Mouse (Mus musculus) MEL (cell line): ENCODE results near the gene Trpm1. TPM values are rescaled to one million over a fixed set of nuclear protein-coding genes. Genes with fewer than 3 reads are reported as not detected.

Experiments used
- DNase-seq: peaks from one replicate; pipeline ENCODE4 v3.0.0; 2011; ENCODE audit warnings: low read depth, low spot score
- H3K27ac ChIP-seq: 2 replicates; pipeline ENCODE4 v1.5.1; 2012; ENCODE audit warnings: low read depth, mild to moderate bottlenecking, control low read depth, low read length, moderate library complexity; ENCODE audit not compliant: control insufficient read depth
- H3K27me3 ChIP-seq, 2 experiments: fragments of 150-350 bp in 1 of 2; sonication (generic) in 1 of 2; 2 replicates each; pipeline ENCODE4 v1.6.1; 2012; ENCODE audit warnings: low read length in 2 of 2, mild to moderate bottlenecking in 2 of 2, improper control_type of control experiment in 1 of 2, moderate library complexity in 1 of 2; ENCODE audit not compliant: insufficient read depth in 2 of 2, control insufficient read depth in 1 of 2
- H3K36me3 ChIP-seq, 2 experiments: 2 replicates each; pipeline ENCODE4 v1.6.1; 2012 to 2014; ENCODE audit warnings: low read length in 2 of 2, improper control_type of control experiment in 1 of 2, inconsistent platforms in 1 of 2, mild to moderate bottlenecking in 1 of 2; ENCODE audit not compliant: insufficient read depth in 2 of 2, control insufficient read depth in 1 of 2
- H3K4me1 ChIP-seq, 2 experiments: fragments of 150-350 bp in 1 of 2; sonication (generic) in 1 of 2; 2 replicates each; pipeline ENCODE4 v1.6.1; 2012; ENCODE audit warnings: low read length in 2 of 2, improper control_type of control experiment in 1 of 2, mild to moderate bottlenecking in 1 of 2; ENCODE audit not compliant: insufficient read depth in 2 of 2, control insufficient read depth in 1 of 2
- H3K4me3 ChIP-seq, 2 experiments: fragments of 150-350 bp in 1 of 2; sonication (generic) in 1 of 2; 2 replicates each; pipeline ENCODE4 v1.5.1; 2012; ENCODE audit warnings: low read depth in 2 of 2, low read length in 2 of 2, mild to moderate bottlenecking in 2 of 2, moderate library complexity in 2 of 2, control low read depth in 1 of 2, improper control_type of control experiment in 1 of 2; ENCODE audit not compliant: control insufficient read depth in 1 of 2, insufficient read depth in 1 of 2
- H3K79me2 ChIP-seq: 2 replicates; pipeline ENCODE4 v1.6.1; 2012; ENCODE audit warnings: mild to moderate bottlenecking, low read length, moderate library complexity; ENCODE audit not compliant: control insufficient read depth, poor library complexity, insufficient read depth
- H3K9ac ChIP-seq: 2 replicates; pipeline ENCODE4 v1.6.1; 2012; ENCODE audit warnings: low read depth, mild to moderate bottlenecking, control low read depth, low read length, moderate library complexity; ENCODE audit not compliant: control insufficient read depth, poor library complexity, severe bottlenecking
- H3K9me3 ChIP-seq: fragments of 150-350 bp; sonication (generic); replicated peaks from 2 replicates; pipeline ENCODE4 v1.6.1; 2012; ENCODE audit warnings: mild to moderate bottlenecking, low read length, improper control_type of control experiment, moderate library complexity; ENCODE audit not compliant: insufficient read depth
- BHLHE40 ChIP-seq: IDR thresholded peaks from 2 replicates; pipeline ENCODE4 v1.6.1; 2012; ENCODE audit warnings: low read depth, mild to moderate bottlenecking, inconsistent platforms, low read length, improper control_type of control experiment, borderline replicate concordance
- CHD1 ChIP-seq: IDR thresholded peaks from 2 replicates; pipeline ENCODE4 v1.6.1; 2012; ENCODE audit warnings: low read depth, mild to moderate bottlenecking, inconsistent platforms, low read length, improper control_type of control experiment
- CHD2 ChIP-seq: IDR thresholded peaks from 2 replicates; pipeline ENCODE4 v1.6.1; 2011; ENCODE audit warnings: low read length, improper control_type of control experiment
- CTCF ChIP-seq, 3 experiments: IDR thresholded peaks in 2 of 3; conservative IDR thresholded peaks in 1 of 3; 2 replicates each; pipeline ENCODE4 v1.5.1; 2011 to 2012; ENCODE audit warnings: low read length in 3 of 3, low read depth in 2 of 3, mild to moderate bottlenecking in 2 of 3, improper control_type of control experiment in 1 of 3, inconsistent platforms in 1 of 3, mixed read lengths in 1 of 3, moderate library complexity in 1 of 3; ENCODE audit not compliant: control insufficient read depth in 1 of 3, insufficient read depth in 1 of 3, poor library complexity in 1 of 3, severe bottlenecking in 1 of 3
- ELF1 ChIP-seq: IDR thresholded peaks from 2 replicates; pipeline ENCODE4 v1.6.1; 2014; ENCODE audit warnings: low read depth, mild to moderate bottlenecking, inconsistent platforms, low read length, improper control_type of control experiment, moderate library complexity
- EP300 ChIP-seq, 2 experiments: IDR thresholded peaks; 2 replicates each; pipeline ENCODE4 v1.6.1; 2011; ENCODE audit warnings: improper control_type of control experiment in 2 of 2, low read length in 2 of 2, low read depth in 1 of 2, mild to moderate bottlenecking in 1 of 2
- GATA1 ChIP-seq: IDR thresholded peaks from 2 replicates; pipeline ENCODE4 v1.6.1; 2011; ENCODE audit warnings: low read depth, low read length, improper control_type of control experiment
- MAFK ChIP-seq: IDR thresholded peaks from 2 replicates; pipeline ENCODE4 v1.6.1; 2011; ENCODE audit warnings: low read depth, mild to moderate bottlenecking, low read length, improper control_type of control experiment, borderline replicate concordance
- MAX ChIP-seq: IDR thresholded peaks from 2 replicates; pipeline ENCODE4 v1.6.1; 2011; ENCODE audit warnings: low read length, improper control_type of control experiment
- MAZ ChIP-seq: IDR thresholded peaks from 2 replicates; pipeline ENCODE4 v1.6.1; 2012; ENCODE audit warnings: low read depth, mild to moderate bottlenecking, inconsistent platforms, low read length, improper control_type of control experiment
- MXI1 ChIP-seq: IDR thresholded peaks from 2 replicates; pipeline ENCODE4 v1.6.1; 2011; ENCODE audit warnings: mild to moderate bottlenecking, low read depth, low read length, improper control_type of control experiment
- NELFE ChIP-seq: IDR thresholded peaks from 2 replicates; pipeline ENCODE4 v1.6.1; 2011; ENCODE audit warnings: low read depth, low read length, improper control_type of control experiment
- NRF1 ChIP-seq: IDR thresholded peaks from 2 replicates; pipeline ENCODE4 v1.6.1; 2014; ENCODE audit warnings: low read depth, mild to moderate bottlenecking, inconsistent platforms, low read length, improper control_type of control experiment, moderate library complexity; ENCODE audit not compliant: poor library complexity, insufficient read depth, severe bottlenecking
- POLR2AphosphoS5 ChIP-seq: IDR thresholded peaks from 2 replicates; pipeline ENCODE4 v1.6.1; 2012; ENCODE audit warnings: low read depth, borderline replicate concordance, mild to moderate bottlenecking, inconsistent platforms, low read length, moderate library complexity, mixed read lengths
- RCOR1 ChIP-seq: IDR thresholded peaks from 2 replicates; pipeline ENCODE4 v1.6.1; 2012; ENCODE audit warnings: low read depth, mild to moderate bottlenecking, inconsistent platforms, low read length, improper control_type of control experiment
- TBP ChIP-seq: IDR thresholded peaks from 2 replicates; pipeline ENCODE4 v1.8.0; 2011; ENCODE audit warnings: low read depth, low read length, improper control_type of control experiment
- USF1 ChIP-seq: IDR thresholded peaks from 2 replicates; pipeline ENCODE4 v1.6.1; 2014; ENCODE audit warnings: low read depth, mild to moderate bottlenecking, inconsistent platforms, low read length, improper control_type of control experiment, moderate library complexity
- USF2 ChIP-seq, 2 experiments: IDR thresholded peaks; 2 replicates each; pipeline ENCODE4 v1.6.1; 2011 to 2012; ENCODE audit warnings: improper control_type of control experiment in 2 of 2, low read length in 2 of 2, borderline replicate concordance in 1 of 2, inconsistent platforms in 1 of 2, low read depth in 1 of 2, mild to moderate bottlenecking in 1 of 2; ENCODE audit not compliant: insufficient read depth in 1 of 2
- ZNF384 ChIP-seq: IDR thresholded peaks from 2 replicates; pipeline ENCODE4 v1.6.1; 2012; ENCODE audit warnings: low read depth, mild to moderate bottlenecking, inconsistent platforms, low read length, improper control_type of control experiment
- polyA plus RNA-seq, 2 experiments: library from polyadenylated mRNA; stranded (reverse) in 1 of 2; unstranded in 1 of 2; fragments of >175 nt in 1 of 2; fragments of >200 nt in 1 of 2; gene quantifications; 2 replicates each; pipeline versions ENCODE4 v1.2.1 to v1.2.4; 2012; ENCODE audit warnings: low replicate concordance in 2 of 2, low read depth in 1 of 2; ENCODE audit not compliant: insufficient read length in 2 of 2, insufficient read depth in 1 of 2, missing spikeins in 1 of 2
- total RNA-seq: library from RNA; depleted of rRNA; stranded (reverse); fragments of 300-350 nt; gene quantifications from 2 replicates; pipeline ENCODE4 v1.2.3, GENCODE M21; 2012

Trpm1 gene
- total and polyA plus RNA-seq, 3 experiments = not detected

DNA sequence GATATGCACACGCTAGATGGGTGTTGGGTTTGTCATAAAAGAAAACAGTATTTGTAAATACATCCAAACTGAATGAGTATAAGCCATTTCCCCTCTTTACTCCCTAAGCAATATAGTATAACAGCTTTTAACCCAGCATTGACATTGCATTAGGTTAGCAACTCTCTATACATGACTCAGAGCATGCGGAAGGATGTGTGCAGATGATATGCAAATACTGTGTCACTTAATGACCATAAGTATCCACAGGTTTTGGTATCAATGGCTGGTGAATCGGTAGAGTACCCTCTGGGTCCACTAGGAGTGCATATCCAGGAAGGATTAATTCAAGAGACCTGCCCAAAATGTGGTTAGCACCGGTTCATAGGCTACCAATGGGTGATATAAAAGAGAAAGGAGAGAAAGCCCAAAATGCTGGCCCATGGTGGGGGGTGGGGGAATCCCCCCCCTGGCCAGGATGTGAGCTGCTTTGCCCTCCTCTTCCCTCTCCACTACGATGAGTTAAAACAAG, 80.7 kb downstream of the Trpm1 start:
- no peaks in the 10 kb centered on the region for H3K27me3 ChIP-seq
- no peak overlapping the region for H3K27ac ChIP-seq
- TF ChIP-seq TBP = no peak
- TF ChIP-seq MAFK = no peak
- TF ChIP-seq, all 39 proteins: peak for 0
- DNase-seq = no peak
- no peak overlapping the region for H3K9ac ChIP-seq
- no peaks in the 10 kb centered on the region for H3K79me2 ChIP-seq
- no peaks in the 10 kb centered on the region for H3K4me1 ChIP-seq
- no peaks in the 10 kb centered on the region for H3K9me3 ChIP-seq
- H3K4me3 ChIP-seq = no peak overlapping the region
- no peaks in the 10 kb centered on the region for H3K36me3 ChIP-seq

DNA sequence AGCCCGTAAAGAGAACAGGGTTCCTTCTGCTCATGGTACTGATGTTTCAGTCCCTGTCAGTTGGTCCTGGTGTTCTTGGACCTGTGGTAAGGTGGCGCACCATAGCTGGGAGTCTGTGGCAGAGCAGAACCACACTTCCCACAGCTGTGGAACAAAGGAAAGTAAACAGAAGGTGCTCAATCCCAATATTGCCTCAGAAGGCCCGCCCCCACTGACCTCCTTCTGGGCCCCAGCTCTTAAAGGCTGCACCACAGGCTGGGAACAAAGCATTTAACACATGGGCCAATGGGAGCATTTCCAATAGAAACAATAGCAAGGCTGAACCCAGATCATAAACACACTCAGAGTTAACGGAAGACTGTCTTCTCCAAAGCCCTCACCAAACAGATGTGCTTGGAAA, 82.9 kb downstream of the Trpm1 start:
- no peaks in the 10 kb centered on the region; a peak in 1 of 4 replicates for H3K27me3 ChIP-seq
- DNase-seq = no peak

DNA sequence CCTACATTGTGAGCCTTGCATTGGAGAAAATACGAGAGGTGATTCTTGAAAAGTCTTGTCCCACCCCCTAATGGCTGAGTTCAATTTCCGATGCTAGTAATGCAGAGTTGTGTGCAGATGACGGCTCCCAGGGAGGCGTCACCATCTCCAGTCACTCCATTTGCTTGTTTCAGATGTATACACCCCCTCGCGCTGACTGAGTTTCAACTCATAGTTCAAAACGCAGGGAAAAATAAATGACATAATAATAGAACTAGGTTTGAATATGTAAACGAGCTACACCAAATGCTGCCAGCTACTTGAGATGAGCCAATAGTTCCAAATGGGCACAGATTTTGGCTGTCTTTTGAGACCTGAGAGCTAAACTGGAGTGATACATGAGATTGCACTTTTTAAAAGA, 84.1 kb downstream of the Trpm1 start:
- H3K27ac ChIP-seq = no peak overlapping the region
- TF ChIP-seq GATA1 (no peak), ELF1 (no peak), MAX (no peak), NRF1 (no peak), RCOR1 (no peak), USF1 (no peak), USF2 (IDR thresholded peaks at IDR 0.05; ENCODE audit: borderline replicate concordance in 1 of 2, insufficient read depth in 1 of 2, low read depth in 1 of 2, low read length in 2 of 2) (no peak), CHD1 (no peak), CHD2 (no peak), BHLHE40 (no peak), EP300 (IDR thresholded peaks at IDR 0.05; ENCODE audit: low read depth in 1 of 2, low read length in 2 of 2) (no peak), MAFK (no peak), NELFE (no peak), MXI1 (no peak), MAZ (no peak)
- TF ChIP-seq, all 39 proteins: peak for 0
- no peaks in the 10 kb centered on the region; a peak in 1 of 4 replicates for H3K27me3 ChIP-seq
- no peaks in the 10 kb centered on the region for H3K9me3 ChIP-seq
- no peak for DNase-seq
- H3K79me2 ChIP-seq = no peaks in the 10 kb centered on the region
- H3K36me3 ChIP-seq = no peaks in the 10 kb centered on the region
- H3K4me3 ChIP-seq = no peak overlapping the region
- H3K4me1 ChIP-seq = no peaks in the 10 kb centered on the region
- no peak overlapping the region for H3K9ac ChIP-seq

More for the DNA sequence above, 82.9 kb downstream of the Trpm1 start:
- Histone ChIP-seq H3K9ac (no peak overlapping the region), H3K27ac (no peak overlapping the region), H3K4me3 (no peak overlapping the region), H3K79me2 (no peaks in the 10 kb centered on the region), H3K4me1 (no peaks in the 10 kb centered on the region), H3K36me3 (no peaks in the 10 kb centered on the region), H3K9me3 (no peaks in the 10 kb centered on the region)
- TF ChIP-seq POLR2AphosphoS5 (no peak), ZNF384 (no peak), CHD2 (no peak), NELFE (no peak), CTCF (IDR thresholded peaks at IDR 0.05 in 2 of 3, conservative IDR thresholded peaks at IDR 0.05 in 1 of 3; ENCODE audit: control insufficient read depth in 1 of 3, insufficient read depth in 1 of 3, low read depth in 2 of 3, low read length in 3 of 3, poor library complexity in 1 of 3, severe bottlenecking in 1 of 3) (no peak), ELF1 (no peak), USF1 (no peak)
